Mouse (Mus musculus) liver, adult 2 months (tissue): ENCODE measurements around the gene Echs1.

Source experiments
- CTCF ChIP-seq: fragments of 200-500 bp; IDR thresholded peaks from 2 replicates; pipeline ENCODE4 v1.5.1; 2011; ENCODE audit warnings: low read depth, low read length, control low read depth
- POLR2A ChIP-seq: fragments of 200-500 bp; IDR thresholded peaks from 2 replicates; pipeline ENCODE4 v1.6.1; 2011; ENCODE audit warnings: low read length, control low read depth; ENCODE audit not compliant: insufficient read depth; ENCODE audit errors: extremely low read depth

DNA sequence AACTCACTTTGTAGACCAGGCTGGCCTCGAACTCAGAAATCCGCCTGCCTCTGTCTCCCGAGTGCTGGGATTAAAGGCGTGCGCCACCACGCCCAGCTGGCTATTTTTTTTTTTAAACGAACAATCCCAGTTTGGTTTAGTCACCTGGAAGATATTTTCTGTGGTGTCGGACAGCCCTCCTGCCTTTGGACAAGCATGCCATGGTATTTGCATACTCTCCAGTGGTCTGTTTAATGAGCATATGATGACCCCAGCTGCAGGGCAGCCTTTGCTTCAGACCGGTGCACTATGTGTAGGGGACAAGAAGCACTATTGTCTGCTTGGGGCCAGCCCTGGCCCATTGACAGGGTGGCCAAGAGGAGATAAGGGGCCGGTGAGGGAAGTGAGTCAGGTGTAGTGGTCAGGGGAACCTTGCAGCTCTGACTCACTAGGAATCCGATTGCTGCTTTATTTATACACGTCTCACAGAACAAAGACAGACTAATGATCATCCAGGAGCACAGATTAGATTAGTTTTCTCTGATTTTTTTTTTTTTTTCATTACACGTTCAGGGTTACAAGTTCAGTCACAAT is 5.1 kb upstream of the Echs1 start:
- TF ChIP-seq POLR2A (no peak), CTCF (no peak)
